Mouse (Mus musculus) heart, embryonic 12.5 days (tissue): ENCODE data around the gene Srd5a2. TPM values are rescaled to one million over a fixed set of nuclear protein-coding genes. Genes with fewer than 3 reads are reported as not detected.

Experiments used
- ATAC-seq: fragments of 200-750 bp; cut with Nextera tagmentation; 2 replicates; pipeline ENCODE4 v1.8.0; 2017; ENCODE audit warnings: moderate TSS enrichment, moderate library complexity; ENCODE audit not compliant: insufficient number of reproducible peaks, low FRiP score
- H3K27ac ChIP-seq: fragments of 300-500 bp; sonication (generic); 2 replicates; pipeline ENCODE4 v1.5.1; 2016; ENCODE audit warnings: mild to moderate bottlenecking, moderate library complexity; ENCODE audit not compliant: poor library complexity, severe bottlenecking
- H3K27me3 ChIP-seq: fragments of 300-500 bp; sonication (generic); replicated peaks from 2 replicates; pipeline ENCODE4 v1.6.1; 2016; ENCODE audit warnings: mild to moderate bottlenecking, moderate library complexity
- H3K36me3 ChIP-seq: fragments of 300-500 bp; sonication (generic); 2 replicates; pipeline ENCODE4 v1.6.1; 2016; ENCODE audit warnings: mild to moderate bottlenecking, moderate library complexity
- H3K4me1 ChIP-seq: fragments of 300-500 bp; sonication (generic); replicated peaks from 2 replicates; pipeline ENCODE4 v1.6.1; 2016; ENCODE audit warnings: mild to moderate bottlenecking
- H3K4me2 ChIP-seq: fragments of 300-500 bp; sonication (generic); 2 replicates; pipeline ENCODE4 v1.6.1; 2016; ENCODE audit warnings: mild to moderate bottlenecking, moderate library complexity
- H3K4me3 ChIP-seq: fragments of 300-500 bp; sonication (generic); 2 replicates; pipeline ENCODE4 v1.5.1; 2016; ENCODE audit warnings: mild to moderate bottlenecking
- H3K9ac ChIP-seq: fragments of 300-500 bp; sonication (generic); 2 replicates; pipeline ENCODE4 v1.6.1; 2016; ENCODE audit warnings: mild to moderate bottlenecking, moderate library complexity
- H3K9me3 ChIP-seq: fragments of 300-500 bp; sonication (generic); replicated peaks from 2 replicates; pipeline ENCODE4 v1.6.1; 2016; ENCODE audit warnings: mild to moderate bottlenecking, moderate library complexity
- WGBS: fragments of 180-500 bp; shearing (Covaris S2); methylation state at CpG from one replicate; pipeline ENCODE4 v1.1.7; 2016; 5-methylcytosine and 5-hydroxymethylcytosine counted together
- polyA plus RNA-seq: library from polyadenylated mRNA; unstranded; fragments of >200 nt; fragmentation: Nextera tagmentation; extraction: Ambion mirVana; gene quantifications from 2 replicates; pipeline ENCODE4 v1.2.1, GENCODE M21; 2016

The Srd5a2 gene
- polyA plus RNA-seq, 1 experiment from 2014 or later: not detected

DNA sequence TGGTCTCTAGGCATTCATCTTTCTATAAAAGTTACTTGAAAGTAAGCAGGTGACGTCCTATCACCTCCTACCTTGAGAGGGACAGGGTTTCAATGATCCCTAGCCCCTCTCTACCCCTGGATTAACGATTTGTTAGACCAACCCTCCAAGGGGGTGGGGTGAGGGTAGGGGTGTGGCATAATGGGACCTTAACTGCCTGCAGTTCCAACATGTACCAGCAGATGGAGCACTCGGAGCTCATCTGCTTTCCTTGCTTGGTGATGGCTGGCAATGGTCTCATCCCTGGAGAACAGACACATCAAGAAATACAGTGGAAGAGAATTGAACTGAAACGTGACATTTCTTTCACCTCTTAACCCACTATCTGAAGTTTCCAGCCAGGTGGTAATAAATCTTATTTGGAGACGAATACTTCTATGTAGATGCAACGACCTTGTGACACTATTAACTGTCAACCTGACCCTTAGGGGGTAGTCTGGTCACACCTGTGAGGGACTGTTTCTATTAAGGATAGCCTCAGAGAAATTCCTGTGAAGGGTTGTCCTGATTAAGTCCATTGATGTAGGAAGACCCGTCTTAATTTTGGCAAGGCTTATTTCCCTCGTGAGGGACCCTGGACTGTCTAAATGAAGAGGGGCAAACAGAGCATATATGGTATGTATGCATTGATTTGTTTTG lies 27.1 kb downstream of the Srd5a2 start:
- H3K27ac ChIP-seq: no peak overlapping the region
- no peaks in the 10 kb centered on the region for H3K4me1 ChIP-seq
- WGBS: 41% methylated on average over 8 of the region's 8 CpGs
- H3K36me3 ChIP-seq: no peaks in the 10 kb centered on the region
- peak; percentile 55; the same call in 1 of the 2 replicates for ATAC-seq
- H3K27me3 ChIP-seq: no peaks in the 10 kb centered on the region; the same call in 1 of the 2 replicates
- no peak overlapping the region for H3K9ac ChIP-seq
- no peaks in the 10 kb centered on the region for H3K9me3 ChIP-seq
- no peak overlapping the region for H3K4me3 ChIP-seq
- H3K4me2 ChIP-seq: peak overlapping the region; percentile 27; the same call in 1 of the 2 replicates

DNA sequence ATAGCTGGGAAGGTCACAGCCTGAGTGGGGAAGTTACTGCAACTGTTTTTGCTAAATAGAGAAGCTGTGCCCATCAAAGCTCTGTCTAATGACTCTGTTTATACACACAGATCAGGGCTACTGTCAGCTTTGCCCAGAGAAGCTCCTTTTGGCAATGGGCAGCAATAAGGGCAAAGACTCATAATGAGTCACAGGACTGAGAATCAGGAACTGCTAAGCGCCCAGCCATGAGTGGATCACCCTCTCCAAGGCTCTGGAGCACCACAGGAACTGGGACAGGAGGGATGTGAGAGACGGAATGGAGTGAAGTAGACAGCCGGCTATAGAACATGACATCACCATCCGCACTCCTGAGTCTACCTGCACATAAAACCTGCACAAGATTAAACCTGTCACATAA lies 29.4 kb downstream of the Srd5a2 start:
- WGBS: 79% methylated on average over 4 of the region's 4 CpGs
- Histone ChIP-seq H3K4me2 (no peak overlapping the region), H3K4me3 (no peak overlapping the region), H3K4me1 (no peaks in the 10 kb centered on the region), H3K27ac (no peak overlapping the region), H3K27me3 (no peaks in the 10 kb centered on the region; the same call in 1 of the 2 replicates), H3K9ac (no peak overlapping the region), H3K9me3 (no peaks in the 10 kb centered on the region), H3K36me3 (no peaks in the 10 kb centered on the region)
- no peak for ATAC-seq

DNA sequence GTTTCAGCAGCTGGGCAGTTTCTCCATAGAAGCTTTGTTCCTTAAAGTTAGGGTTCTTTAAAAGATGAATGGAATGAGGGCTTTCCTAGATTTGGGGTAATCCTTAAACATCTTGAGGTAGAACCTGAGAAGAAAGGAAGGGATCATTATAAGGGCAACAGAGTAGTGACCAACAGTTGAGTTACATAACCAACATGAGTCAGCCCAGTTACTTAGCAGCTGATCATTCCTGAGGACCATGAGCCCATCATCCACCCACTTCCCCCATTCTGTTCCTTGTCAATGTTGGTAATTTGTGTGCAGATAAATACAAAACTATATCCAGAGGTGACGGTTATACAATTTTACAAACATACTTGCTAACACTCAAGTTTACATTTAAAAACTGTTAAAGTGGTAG lies 30.1 kb downstream of the Srd5a2 start:
- H3K9me3 ChIP-seq: no peaks in the 10 kb centered on the region
- H3K27ac ChIP-seq: no peak overlapping the region
- no peak for ATAC-seq
- no peak overlapping the region for H3K4me3 ChIP-seq
- no peak overlapping the region for H3K4me2 ChIP-seq
- no peaks in the 10 kb centered on the region for H3K4me1 ChIP-seq
- no peak overlapping the region for H3K9ac ChIP-seq
- WGBS: 86% methylated on average over 1 of the region's 1 CpGs
- no peaks in the 10 kb centered on the region; the same call in 1 of the 2 replicates for H3K27me3 ChIP-seq
- H3K36me3 ChIP-seq: no peaks in the 10 kb centered on the region

DNA sequence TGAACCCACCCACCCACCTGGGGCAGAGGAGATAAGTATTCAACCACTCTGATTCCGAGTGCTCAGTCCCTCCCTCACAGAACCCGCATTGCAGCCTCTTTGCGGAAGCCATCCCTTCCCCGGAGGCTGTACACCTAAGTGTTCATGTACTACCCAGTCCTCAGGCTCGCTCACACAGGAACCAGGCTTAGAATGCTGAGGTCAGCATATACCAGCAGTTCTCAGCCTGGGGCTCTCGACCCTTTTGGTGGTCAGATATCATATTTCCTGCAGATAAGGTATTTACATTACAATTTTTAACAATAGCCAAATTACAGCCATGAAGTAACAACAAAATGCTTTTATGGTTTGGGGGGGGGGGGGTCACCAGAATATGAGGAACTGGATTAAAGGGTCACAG lies 32.6 kb downstream of the Srd5a2 start:
- H3K36me3 ChIP-seq: no peaks in the 10 kb centered on the region
- H3K4me3 ChIP-seq: no peak overlapping the region
- H3K9me3 ChIP-seq: no peaks in the 10 kb centered on the region
- H3K27ac ChIP-seq: no peak overlapping the region
- no peak for ATAC-seq
- H3K27me3 ChIP-seq: no peaks in the 10 kb centered on the region; the same call in 1 of the 2 replicates
- WGBS: 80% methylated on average over 6 of the region's 6 CpGs
- H3K9ac ChIP-seq: no peak overlapping the region
- no peaks in the 10 kb centered on the region for H3K4me1 ChIP-seq
- H3K4me2 ChIP-seq: no peak overlapping the region

DNA sequence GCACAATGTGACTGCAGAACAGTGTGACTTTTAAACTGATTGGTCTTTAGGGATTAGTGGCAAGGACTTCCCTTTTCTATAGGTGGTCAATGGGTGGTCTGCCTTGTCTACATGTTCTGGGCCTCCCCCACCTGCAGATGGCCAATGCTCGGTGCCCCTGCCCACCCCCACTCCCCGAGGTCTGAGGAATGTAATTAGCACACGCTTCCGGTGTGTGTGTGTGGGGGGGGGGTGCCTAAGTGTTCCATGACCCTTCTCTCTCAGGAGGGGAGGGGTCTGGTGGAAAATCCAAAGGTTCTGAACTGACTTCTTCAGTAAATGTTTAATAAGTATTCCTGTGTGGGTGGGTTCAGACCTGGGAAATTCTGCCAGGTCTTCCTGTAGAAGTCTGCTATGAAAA lies 39.0 kb downstream of the Srd5a2 start:
- Histone ChIP-seq H3K36me3 (no peaks in the 10 kb centered on the region), H3K27me3 (no peaks in the 10 kb centered on the region), H3K4me1 (no peaks in the 10 kb centered on the region), H3K27ac (no peak overlapping the region), H3K4me3 (no peak overlapping the region), H3K4me2 (no peak overlapping the region), H3K9ac (no peak overlapping the region), H3K9me3 (no peaks in the 10 kb centered on the region)
- no peak for ATAC-seq
- 70% methylated on average over 4 of the region's 4 CpGs for WGBS

DNA sequence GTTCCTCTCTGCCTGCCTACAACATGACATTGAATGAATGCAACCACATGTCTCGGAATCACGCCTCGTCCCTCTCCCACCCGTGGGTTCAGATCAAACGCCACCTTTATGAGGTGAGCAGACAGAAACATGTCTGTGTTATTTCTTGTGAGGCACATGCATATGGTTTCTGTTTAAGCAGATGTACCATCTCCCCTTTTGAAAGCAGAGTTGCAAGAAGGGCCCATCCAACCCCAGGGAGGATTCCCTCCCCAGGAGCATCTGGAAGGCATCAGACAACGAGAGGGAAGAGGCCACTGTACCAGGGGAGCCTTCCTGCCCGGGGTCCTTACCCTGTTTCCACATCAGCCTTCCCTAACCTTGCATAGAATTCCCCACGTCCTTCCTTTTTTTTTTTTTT lies 40.7 kb downstream of the Srd5a2 start:
- no peak for ATAC-seq
- 72% methylated on average over 8 of the region's 8 CpGs for WGBS

DNA sequence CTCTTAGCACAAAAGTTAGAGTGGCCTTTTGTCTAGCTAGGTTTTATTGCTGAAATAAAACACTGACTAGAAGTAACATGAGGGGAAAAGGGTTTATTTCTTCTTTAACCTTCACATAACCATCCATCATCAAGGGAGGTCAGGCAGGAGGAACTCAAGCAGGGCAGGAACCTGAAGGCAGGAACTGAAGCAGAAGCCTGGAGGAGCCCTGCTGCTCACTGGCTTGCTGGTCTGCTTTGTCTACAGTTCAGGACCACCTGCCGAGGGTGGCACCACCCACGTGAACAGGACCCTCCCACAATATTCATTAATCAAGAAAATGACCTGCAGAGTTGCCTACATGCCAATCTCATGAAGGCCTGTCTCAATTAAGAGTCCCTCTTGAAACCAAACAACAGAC lies 45.3 kb downstream of the Srd5a2 start:
- WGBS: 82% methylated on average over 2 of the region's 2 CpGs
- Histone ChIP-seq H3K9me3 (no peaks in the 10 kb centered on the region), H3K4me1 (no peaks in the 10 kb centered on the region), H3K9ac (no peak overlapping the region), H3K4me2 (no peak overlapping the region), H3K4me3 (no peak overlapping the region), H3K27me3 (0 out of 2 replicates have a peak, but pooled peaks cover 3% of the 10 kb centered on the region), H3K27ac (no peak overlapping the region), H3K36me3 (no peaks in the 10 kb centered on the region)
- ATAC-seq: no peak

More for the DNA sequence above, 40.7 kb downstream of the Srd5a2 start:
- Histone ChIP-seq H3K4me2 (no peak overlapping the region), H3K9ac (no peak overlapping the region), H3K4me3 (no peak overlapping the region), H3K27ac (no peak overlapping the region), H3K4me1 (no peaks in the 10 kb centered on the region), H3K9me3 (no peaks in the 10 kb centered on the region), H3K36me3 (no peaks in the 10 kb centered on the region), H3K27me3 (no peaks in the 10 kb centered on the region)

DNA sequence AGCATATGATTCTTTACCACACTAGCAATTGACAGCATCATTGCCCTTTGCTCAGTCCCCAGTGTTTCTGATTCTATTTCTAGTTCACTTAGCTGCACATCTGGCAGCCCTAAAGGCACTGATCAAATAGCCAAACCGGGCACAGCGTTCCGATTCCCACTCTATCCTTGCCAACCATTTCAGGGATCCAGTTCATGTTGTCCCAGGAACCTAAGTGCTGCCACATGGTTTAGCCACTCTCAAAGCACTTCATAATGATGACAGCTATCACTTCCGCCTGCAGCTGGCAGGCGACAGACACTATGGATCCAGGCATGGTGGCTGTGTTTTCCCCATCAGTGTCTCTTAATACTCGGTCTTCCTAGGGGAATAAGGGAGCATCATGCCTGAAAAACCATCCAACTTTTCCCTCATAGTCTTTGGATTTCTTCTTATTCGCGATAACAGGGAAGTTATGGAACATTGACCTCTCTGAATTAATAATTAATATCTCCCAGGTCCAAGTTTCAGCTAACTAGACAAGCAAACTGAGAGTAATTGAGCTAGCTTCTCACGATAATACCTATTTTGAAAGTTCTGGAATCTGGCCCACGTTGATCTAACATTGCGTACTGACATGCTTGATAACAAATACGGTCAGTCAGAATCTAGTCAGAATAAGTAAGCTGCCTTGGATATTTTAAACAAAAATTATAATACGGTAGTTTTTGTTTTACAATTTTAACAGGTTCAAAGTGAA lies 51.6 kb downstream of the Srd5a2 start:
- H3K27ac ChIP-seq: no peak overlapping the region
- H3K9ac ChIP-seq: no peak overlapping the region
- no peak overlapping the region for H3K4me3 ChIP-seq
- H3K36me3 ChIP-seq: no peaks in the 10 kb centered on the region
- 68% methylated on average over 13 of the region's 13 CpGs for WGBS
- 0 out of 2 replicates have a peak, but pooled peaks cover 3% of the 10 kb centered on the region for H3K27me3 ChIP-seq
- H3K9me3 ChIP-seq: no peaks in the 10 kb centered on the region
- peaks cover 9% of the 10 kb centered on the region for H3K4me1 ChIP-seq
- ATAC-seq: no peak
- H3K4me2 ChIP-seq: no peak overlapping the region

DNA sequence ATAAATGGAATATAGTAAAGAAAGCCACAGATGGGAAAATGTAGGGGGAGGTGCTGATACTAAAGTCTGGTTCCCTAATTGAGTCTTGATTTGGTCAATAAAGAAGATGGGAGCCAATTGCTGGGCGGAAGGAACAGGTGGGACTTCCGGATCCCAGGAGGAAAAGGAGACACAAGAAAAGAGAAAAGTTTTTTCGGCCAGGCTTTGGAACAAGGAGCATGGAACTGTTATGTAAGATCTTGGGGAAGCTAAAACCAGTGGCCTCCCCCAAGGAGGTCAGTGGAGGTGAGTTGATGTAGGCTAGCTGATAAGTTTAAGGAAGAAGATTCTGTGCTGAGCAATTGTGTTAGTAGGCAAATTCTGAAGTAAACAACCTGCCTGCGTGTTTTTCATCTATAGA lies 56.5 kb downstream of the Srd5a2 start:
- Histone ChIP-seq H3K27ac (no peak overlapping the region), H3K9me3 (no peaks in the 10 kb centered on the region), H3K4me3 (no peak overlapping the region), H3K9ac (no peak overlapping the region), H3K36me3 (no peaks in the 10 kb centered on the region), H3K4me2 (no peak overlapping the region), H3K4me1 (peaks cover 9% of the 10 kb centered on the region), H3K27me3 (no peaks in the 10 kb centered on the region)
- no peak for ATAC-seq
- WGBS: 88% methylated on average over 4 of the region's 4 CpGs

DNA sequence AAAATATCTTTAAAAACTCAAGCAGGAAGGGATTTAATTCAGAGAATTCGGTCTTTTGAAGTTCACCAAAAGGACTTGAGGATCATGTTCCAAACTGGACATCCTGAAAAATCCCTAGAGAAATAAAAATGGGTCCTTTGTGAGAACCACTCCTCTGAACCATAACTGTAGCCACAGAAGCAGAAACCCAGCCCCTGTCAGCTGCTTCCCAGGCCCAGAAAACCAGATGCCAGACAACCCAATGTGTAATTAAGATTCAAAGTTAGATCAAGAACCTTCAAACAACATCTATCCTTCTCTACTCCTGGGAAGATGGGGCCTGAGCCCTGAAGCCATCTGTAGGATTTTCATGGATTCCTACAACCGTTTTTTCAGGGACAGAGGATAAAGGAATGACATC lies 61.1 kb downstream of the Srd5a2 start:
- Histone ChIP-seq H3K4me3 (no peak overlapping the region), H3K36me3 (no peaks in the 10 kb centered on the region), H3K4me2 (no peak overlapping the region), H3K9ac (no peak overlapping the region), H3K4me1 (0 out of 2 replicates have a peak, but pooled peaks cover 4% of the 10 kb centered on the region), H3K27ac (no peak overlapping the region), H3K27me3 (no peaks in the 10 kb centered on the region), H3K9me3 (no peaks in the 10 kb centered on the region)
- 74% methylated on average over 2 of the region's 2 CpGs for WGBS
- ATAC-seq: no peak

DNA sequence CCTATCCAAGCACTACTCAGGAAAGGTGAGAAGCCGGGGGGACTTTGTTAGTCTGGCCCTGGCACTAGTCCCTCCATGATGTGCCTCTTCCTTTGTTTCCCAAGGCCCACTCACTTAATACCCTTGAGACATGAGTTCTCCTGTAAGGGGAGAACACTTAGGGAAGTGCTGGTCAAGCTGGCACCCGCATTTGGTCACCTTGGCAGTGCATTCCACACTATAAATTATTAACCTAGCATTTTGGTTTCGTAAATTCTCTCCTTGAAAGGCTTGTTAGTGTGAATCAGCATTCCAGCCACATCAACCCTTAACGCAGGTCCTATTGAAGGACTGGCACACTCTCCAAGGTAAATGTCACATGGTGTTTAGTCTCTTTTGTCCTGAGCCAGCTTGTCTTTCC lies 61.8 kb downstream of the Srd5a2 start:
- 84% methylated on average over 4 of the region's 4 CpGs for WGBS
- no peak overlapping the region for H3K4me2 ChIP-seq
- no peaks in the 10 kb centered on the region for H3K27me3 ChIP-seq
- H3K4me1 ChIP-seq: 0 out of 2 replicates have a peak, but pooled peaks cover 4% of the 10 kb centered on the region
- H3K36me3 ChIP-seq: no peaks in the 10 kb centered on the region
- H3K9ac ChIP-seq: no peak overlapping the region
- no peak for ATAC-seq
- no peak overlapping the region for H3K27ac ChIP-seq
- no peak overlapping the region for H3K4me3 ChIP-seq
- H3K9me3 ChIP-seq: no peaks in the 10 kb centered on the region
